Mouse (Mus musculus) heart, embryonic 16.5 days (tissue): ENCODE measurements around the gene Igdcc3. TPM values are rescaled to one million over a fixed set of nuclear protein-coding genes. Genes with fewer than 3 reads are reported as not detected.
A peak's percentile ranks its signal among the peaks of the same experiment; 100 is the strongest.

Experiments used
- ATAC-seq: fragments of 200-750 bp; cut with Nextera tagmentation; replicated peaks from 2 replicates; pipeline ENCODE4 v1.8.0; 2017; ENCODE audit warnings: moderate number of reproducible peaks; ENCODE audit not compliant: insufficient read depth, low FRiP score; ENCODE audit errors: extremely low read depth
- H3K27ac ChIP-seq: fragments of 300-500 bp; sonication (generic); 2 replicates; pipeline ENCODE4 v1.5.1; 2014; ENCODE audit warnings: mild to moderate bottlenecking, low read length, control low read depth, moderate library complexity
- H3K27me3 ChIP-seq: fragments of 300-500 bp; sonication (generic); 2 replicates; pipeline ENCODE4 v1.6.1; 2014; ENCODE audit warnings: low read length, mixed read lengths; ENCODE audit not compliant: control insufficient read depth, insufficient read depth
- H3K36me3 ChIP-seq: fragments of 300-500 bp; sonication (generic); 2 replicates; pipeline ENCODE4 v1.6.1; 2014; ENCODE audit not compliant: control insufficient read depth, insufficient read depth
- H3K4me1 ChIP-seq: fragments of 300-500 bp; sonication (generic); 2 replicates; pipeline ENCODE4 v1.6.1; 2014; ENCODE audit warnings: low read length, mixed read lengths; ENCODE audit not compliant: control insufficient read depth, insufficient read depth
- H3K4me2 ChIP-seq: fragments of 300-500 bp; sonication (generic); 2 replicates; pipeline ENCODE4 v1.6.1; 2014; ENCODE audit warnings: low read depth, mild to moderate bottlenecking, control low read depth, low read length
- H3K4me3 ChIP-seq: fragments of 300-500 bp; sonication (generic); 2 replicates; pipeline ENCODE4 v1.5.1; 2014; ENCODE audit warnings: mild to moderate bottlenecking, control low read depth, low read length
- H3K9ac ChIP-seq: fragments of 300-500 bp; sonication (generic); 2 replicates; pipeline ENCODE4 v1.6.1; 2014; ENCODE audit warnings: low read length, control low read depth
- H3K9me3 ChIP-seq: fragments of 300-500 bp; sonication (generic); replicated peaks from 2 replicates; pipeline ENCODE4 v1.6.1; 2016; ENCODE audit warnings: low read length; ENCODE audit not compliant: control insufficient read depth
- WGBS: fragments of 180-500 bp; shearing (Covaris S2); extraction: QIAGEN DNeasy Blood & Tissue Kit; methylation state at CpG from one replicate; pipeline ENCODE4 v1.1.7; 2014; 5-methylcytosine and 5-hydroxymethylcytosine counted together
- polyA plus RNA-seq: library from polyadenylated mRNA; unstranded; fragments of >200 nt; fragmentation: Nextera tagmentation; extraction: Ambion mirVana; gene quantifications from 2 replicates; pipeline ENCODE4 v1.2.1, GENCODE M21; 2015

The Igdcc3 gene
- polyA plus RNA-seq, 1 experiment from 2014 or later, result 0.17 TPM

DNA sequence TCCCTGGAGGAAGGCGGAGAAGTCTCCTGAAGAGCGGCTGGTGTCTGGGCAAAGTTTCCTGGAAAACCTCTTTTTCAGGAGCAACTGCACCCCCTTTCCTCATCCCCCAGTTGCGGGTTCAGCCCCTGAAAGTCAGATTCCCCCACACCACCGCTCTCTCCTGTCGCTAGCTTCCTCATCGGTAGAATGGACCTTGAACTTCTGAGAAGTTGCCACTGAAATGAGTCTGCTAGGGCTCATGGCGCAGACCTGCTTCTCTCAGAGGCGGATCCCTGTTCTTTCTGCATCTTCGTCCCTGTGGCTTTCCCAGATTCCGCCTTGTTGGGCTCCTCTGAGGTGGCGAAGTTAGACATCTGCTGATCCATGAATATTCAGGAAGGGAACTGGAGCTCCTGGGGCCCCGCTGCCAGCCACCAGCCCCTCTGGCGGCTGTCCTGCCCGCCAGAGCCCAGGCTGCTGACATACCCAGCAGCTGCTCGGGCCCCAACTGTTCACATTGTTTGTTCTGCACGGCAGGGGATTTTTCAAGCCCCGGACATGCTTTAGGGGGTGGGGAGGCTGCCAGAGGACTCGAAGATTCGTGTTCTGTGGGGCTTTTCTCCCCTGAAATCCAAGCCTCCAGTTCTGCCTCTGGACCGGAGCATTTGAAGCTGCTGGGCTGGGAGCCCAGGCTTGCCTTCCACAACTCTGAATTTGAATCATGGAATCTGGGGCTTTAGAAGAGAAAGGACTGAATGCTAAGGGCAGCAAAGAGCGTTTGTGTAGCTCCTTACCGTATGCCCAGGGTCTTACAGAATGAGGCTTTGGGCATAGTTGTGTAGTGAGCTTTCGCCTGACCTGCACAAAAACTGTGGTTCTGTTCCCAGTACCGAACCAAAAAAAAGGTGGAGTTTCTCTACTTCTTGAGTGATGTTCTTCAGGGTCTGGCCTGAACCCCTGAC is 31.6 kb upstream of the Igdcc3 start:
- Histone ChIP-seq H3K27me3 (no peaks in the 10 kb centered on the region), H3K4me1 (peaks cover 9% of the 10 kb centered on the region), H3K4me3 (0 out of 2 replicates have a peak overlapping the region, but pooled peaks have one; percentile 11), H3K4me2 (peak overlapping the region; percentile 52), H3K27ac (peak overlapping the region; percentile 51; the same call in 1 of the 2 replicates), H3K9ac (peak overlapping the region; percentile 53), H3K36me3 (no peaks in the 10 kb centered on the region), H3K9me3 (no peaks in the 10 kb centered on the region)
- 22% methylated on average over 24 of the region's 24 CpGs for WGBS
- no peak for ATAC-seq

- Histone ChIP-seq H3K9me3 (no peaks in the 10 kb centered on the region), H3K36me3 (no peaks in the 10 kb centered on the region), H3K4me2 (no peak overlapping the region), H3K27me3 (no peaks in the 10 kb centered on the region), H3K4me3 (no peak overlapping the region), H3K27ac (no peak overlapping the region), H3K9ac (no peak overlapping the region), H3K4me1 (peaks cover 13% of the 10 kb centered on the region)
- 80% methylated on average over 5 of the region's 5 CpGs for WGBS
- ATAC-seq, result no peak
Measured at GRCm38 (mm10) chr9:65111698-65112097, 29.3 kb upstream of the Igdcc3 start.

DNA sequence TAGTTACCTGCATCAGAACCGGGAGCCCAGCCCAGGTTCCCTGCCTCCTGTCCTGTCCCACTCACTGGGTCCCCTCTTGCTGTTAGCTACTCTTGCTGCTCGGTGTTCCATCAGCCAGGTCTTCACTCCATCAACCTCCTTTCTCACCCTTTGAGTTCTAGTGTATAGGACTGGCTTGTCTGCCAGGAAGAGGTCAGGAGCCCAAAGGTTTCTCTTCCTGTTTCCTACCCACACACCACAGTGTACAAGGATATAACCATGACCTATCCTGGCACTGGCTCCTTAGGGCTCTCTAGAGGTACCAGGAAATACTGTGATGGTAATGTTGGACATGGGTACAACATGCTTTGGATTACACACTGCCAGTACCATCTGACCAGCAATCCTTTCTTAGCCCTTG is 27.3 kb upstream of the Igdcc3 start:
- Histone ChIP-seq H3K4me3 (no peak overlapping the region), H3K9ac (no peak overlapping the region), H3K36me3 (peaks cover under 1% of the 10 kb centered on the region; the same call in 1 of the 2 replicates), H3K4me2 (no peak overlapping the region), H3K27me3 (no peaks in the 10 kb centered on the region), H3K9me3 (no peaks in the 10 kb centered on the region), H3K4me1 (peaks cover 13% of the 10 kb centered on the region), H3K27ac (no peak overlapping the region)
- 89% methylated on average over 2 of the region's 2 CpGs for WGBS
- ATAC-seq, result no peak

DNA sequence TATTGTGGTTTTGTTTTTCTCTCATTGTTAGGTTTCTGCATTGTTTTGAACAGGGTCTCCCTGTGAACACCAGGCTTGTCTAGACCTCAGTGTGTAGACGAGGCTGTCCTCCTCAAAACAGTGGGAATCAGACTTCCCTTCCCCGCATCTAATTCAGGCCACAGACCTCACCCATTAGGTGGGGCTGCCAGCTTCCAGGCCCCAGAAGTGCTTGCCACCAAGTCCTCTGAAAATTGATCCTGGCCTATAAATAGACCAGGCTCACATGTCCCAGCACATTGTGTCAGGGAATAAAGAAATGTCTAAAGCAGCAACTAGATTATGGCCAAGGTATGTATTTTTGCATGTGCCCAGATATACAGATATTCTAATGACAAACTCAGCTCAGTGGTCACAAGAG is 25.1 kb upstream of the Igdcc3 start:
- 43% methylated on average over 2 of the region's 2 CpGs for WGBS
- peaks cover 3% of the 10 kb centered on the region; the same call in 1 of the 2 replicates for H3K36me3 ChIP-seq
- peak overlapping the region; percentile 60 for H3K27ac ChIP-seq
- no peak overlapping the region for H3K4me3 ChIP-seq
- H3K4me1 ChIP-seq, result peaks cover 4% of the 10 kb centered on the region
- H3K4me2 ChIP-seq, result no peak overlapping the region
- H3K9ac ChIP-seq, result no peak overlapping the region
- ATAC-seq, result no peak
- no peaks in the 10 kb centered on the region for H3K9me3 ChIP-seq
- no peaks in the 10 kb centered on the region for H3K27me3 ChIP-seq

- Histone ChIP-seq H3K4me2 (no peak overlapping the region), H3K9ac (no peak overlapping the region), H3K4me1 (peaks cover 4% of the 10 kb centered on the region), H3K36me3 (peaks cover 3% of the 10 kb centered on the region; the same call in 1 of the 2 replicates), H3K27ac (no peak overlapping the region), H3K9me3 (no peaks in the 10 kb centered on the region), H3K4me3 (no peak overlapping the region), H3K27me3 (peaks cover 5% of the 10 kb centered on the region)
- ATAC-seq, result no peak
- whole genome bisulfite sequencing, result 67% methylated on average over 2 of the region's 2 CpGs
Measured at GRCm38 (mm10) chr9:65117516-65117915, 23.5 kb upstream of the Igdcc3 start.

GRCm38 (mm10) chr9:65120935-65121334 is 20.1 kb upstream of the Igdcc3 start:
- H3K4me2 ChIP-seq, result no peak overlapping the region
- peaks cover 12% of the 10 kb centered on the region for H3K27me3 ChIP-seq
- peaks cover 3% of the 10 kb centered on the region; the same call in 1 of the 2 replicates for H3K36me3 ChIP-seq
- peak; percentile 77; the same call in 1 of the 2 replicates for ATAC-seq
- no peaks in the 10 kb centered on the region for H3K4me1 ChIP-seq
- no peak overlapping the region for H3K27ac ChIP-seq
- no peak overlapping the region for H3K4me3 ChIP-seq
- no peaks in the 10 kb centered on the region for H3K9me3 ChIP-seq
- 5% methylated on average over 3 of the region's 3 CpGs for WGBS
- no peak overlapping the region for H3K9ac ChIP-seq

GRCm38 (mm10) chr9:65122545-65122944 is 18.4 kb upstream of the Igdcc3 start:
- Histone ChIP-seq H3K9me3 (no peaks in the 10 kb centered on the region), H3K27me3 (peaks cover 12% of the 10 kb centered on the region), H3K9ac (no peak overlapping the region), H3K27ac (no peak overlapping the region), H3K36me3 (peaks cover 3% of the 10 kb centered on the region; the same call in 1 of the 2 replicates), H3K4me2 (peak overlapping the region; percentile 29; the same call in 1 of the 2 replicates), H3K4me3 (no peak overlapping the region), H3K4me1 (no peaks in the 10 kb centered on the region)
- ATAC-seq, result no peak
- 18% methylated on average over 18 of the region's 18 CpGs for WGBS

GRCm38 (mm10) chr9:65123552-65124168 is 17.3 kb upstream of the Igdcc3 start:
- H3K4me2 ChIP-seq, result peak overlapping the region; percentile 92
- H3K27ac ChIP-seq, result no peak overlapping the region
- peaks cover 3% of the 10 kb centered on the region; the same call in 1 of the 2 replicates for H3K36me3 ChIP-seq
- H3K9me3 ChIP-seq, result no peaks in the 10 kb centered on the region
- H3K27me3 ChIP-seq, result peaks cover 12% of the 10 kb centered on the region
- peak; percentile 16; the same call in 1 of the 2 replicates for ATAC-seq
- peaks cover 5% of the 10 kb centered on the region; the same call in 1 of the 2 replicates for H3K4me1 ChIP-seq
- H3K4me3 ChIP-seq, result peak overlapping the region; percentile 51
- H3K9ac ChIP-seq, result peak overlapping the region; percentile 69
- 7% methylated on average over 48 of the region's 48 CpGs for WGBS
